Mouse (Mus musculus): ENCODE measurements around the gene Sh3d21. TPM values are rescaled to one million over a fixed set of nuclear protein-coding genes. Genes with fewer than 3 reads are reported as not detected.
A peak's percentile ranks its signal among the peaks of the same experiment; 100 is the strongest.

Sh3d21 gene
- total RNA-seq, 1 experiment from 2014 or later = 0.81 TPM

- no peak for ATAC-seq (ENCODE audit: extremely low read depth, insufficient number of reproducible peaks, low FRiP score, poor library complexity, severe bottlenecking)
These were observed 46.2 kb downstream of the Sh3d21 start for GRCm38 (mm10) chr4:126117116-126117515.

- ATAC-seq (ENCODE audit: extremely low read depth, insufficient number of reproducible peaks, low FRiP score, poor library complexity, severe bottlenecking) = no peak
These were observed 47.3 kb downstream of the Sh3d21 start for GRCm38 (mm10) chr4:126115871-126116521.

GRCm38 (mm10) chr4:126115411-126115810, 47.9 kb downstream of the Sh3d21 start:
- no peak for ATAC-seq (ENCODE audit: extremely low read depth, insufficient number of reproducible peaks, low FRiP score, poor library complexity, severe bottlenecking)

GRCm38 (mm10) chr4:126113943-126114342, 49.3 kb downstream of the Sh3d21 start:
- ATAC-seq (ENCODE audit: extremely low read depth, insufficient number of reproducible peaks, low FRiP score, poor library complexity, severe bottlenecking) = peak; percentile 51

- no peak for ATAC-seq (ENCODE audit: extremely low read depth, insufficient number of reproducible peaks, low FRiP score, poor library complexity, severe bottlenecking)
These were observed 50.0 kb downstream of the Sh3d21 start for GRCm38 (mm10) chr4:126113243-126113642.

GRCm38 (mm10) chr4:126111153-126111549, 52.1 kb downstream of the Sh3d21 start:
- no peak for ATAC-seq (ENCODE audit: extremely low read depth, insufficient number of reproducible peaks, low FRiP score, poor library complexity, severe bottlenecking)

GRCm38 (mm10) chr4:126110374-126111152, 52.7 kb downstream of the Sh3d21 start:
- peak; percentile 86 for ATAC-seq (ENCODE audit: extremely low read depth, insufficient number of reproducible peaks, low FRiP score, poor library complexity, severe bottlenecking)

GRCm38 (mm10) chr4:126109613-126110373, 53.5 kb downstream of the Sh3d21 start:
- no peak for ATAC-seq (ENCODE audit: extremely low read depth, insufficient number of reproducible peaks, low FRiP score, poor library complexity, severe bottlenecking)

GRCm38 (mm10) chr4:126108061-126108740, 55.1 kb downstream of the Sh3d21 start:
- ATAC-seq (ENCODE audit: extremely low read depth, insufficient number of reproducible peaks, low FRiP score, poor library complexity, severe bottlenecking) = no peak

GRCm38 (mm10) chr4:126105131-126105783, 58.0 kb downstream of the Sh3d21 start:
- no peak for ATAC-seq (ENCODE audit: extremely low read depth, insufficient number of reproducible peaks, low FRiP score, poor library complexity, severe bottlenecking)

- no peak for ATAC-seq (ENCODE audit: extremely low read depth, insufficient number of reproducible peaks, low FRiP score, poor library complexity, severe bottlenecking)
These were observed 58.8 kb downstream of the Sh3d21 start for GRCm38 (mm10) chr4:126104261-126105075.

- peak; percentile 90 for ATAC-seq (ENCODE audit: extremely low read depth, insufficient number of reproducible peaks, low FRiP score, poor library complexity, severe bottlenecking)
These were observed 59.7 kb downstream of the Sh3d21 start, which contains the start of gene Stk40 for GRCm38 (mm10) chr4:126103590-126104068. TSS of gene Stk40 (plus strand) at chr4:126103957.

- peak; percentile 74 for ATAC-seq (ENCODE audit: extremely low read depth, insufficient number of reproducible peaks, low FRiP score, poor library complexity, severe bottlenecking)
These were observed 60.2 kb downstream of the Sh3d21 start for GRCm38 (mm10) chr4:126103057-126103581.

- no peak for ATAC-seq (ENCODE audit: extremely low read depth, insufficient number of reproducible peaks, low FRiP score, poor library complexity, severe bottlenecking)
These were observed 61.0 kb downstream of the Sh3d21 start for GRCm38 (mm10) chr4:126102061-126102841.

- no peak for ATAC-seq (ENCODE audit: extremely low read depth, insufficient number of reproducible peaks, low FRiP score, poor library complexity, severe bottlenecking)
These were observed 62.5 kb downstream of the Sh3d21 start for GRCm38 (mm10) chr4:126100764-126101163.
